Mouse (Mus musculus) forebrain, postnatal 0 days (tissue): Measurements from ENCODE around the gene Mdm4. TPM values are rescaled to one million over a fixed set of nuclear protein-coding genes. Genes with fewer than 3 reads are reported as not detected.
A peak's percentile ranks its signal among the peaks of the same experiment; 100 is the strongest.

Experiments used
- ATAC-seq: fragments of 200-750 bp; cut with Nextera tagmentation; 2 replicates; pipeline ENCODE4 v1.8.0; 2017; ENCODE audit warnings: mild to moderate bottlenecking, moderate library complexity
- DNase-seq: peaks from one replicate; pipeline ENCODE4 v3.0.0-alpha.2; 2015
- H3K27ac ChIP-seq: fragments of 300-500 bp; sonication (generic); 2 replicates; pipeline ENCODE4 v1.5.1; 2014; ENCODE audit warnings: low read depth, mild to moderate bottlenecking, antibody characterized with exemption, low read length, moderate library complexity, mixed read lengths
- H3K27me3 ChIP-seq: fragments of 300-500 bp; sonication (generic); 2 replicates; pipeline ENCODE4 v1.6.1; 2014; ENCODE audit warnings: mild to moderate bottlenecking, low read length, mixed read lengths; ENCODE audit not compliant: insufficient read depth
- H3K36me3 ChIP-seq: fragments of 300-500 bp; sonication (generic); 2 replicates; pipeline ENCODE4 v1.6.1; 2014; ENCODE audit warnings: mild to moderate bottlenecking, moderate library complexity; ENCODE audit not compliant: insufficient read depth
- H3K4me1 ChIP-seq: fragments of 300-500 bp; sonication (generic); 2 replicates; pipeline ENCODE4 v1.6.1; 2014; ENCODE audit warnings: antibody characterized with exemption; ENCODE audit not compliant: insufficient read depth
- H3K4me2 ChIP-seq: fragments of 300-500 bp; sonication (generic); 2 replicates; pipeline ENCODE4 v1.6.1; 2014; ENCODE audit warnings: low read depth, mild to moderate bottlenecking, moderate library complexity
- H3K4me3 ChIP-seq: fragments of 300-500 bp; sonication (generic); 2 replicates; pipeline ENCODE4 v1.5.1; 2014; ENCODE audit warnings: low read depth, low read length, mixed read lengths
- H3K9ac ChIP-seq: fragments of 300-500 bp; sonication (generic); 2 replicates; pipeline ENCODE4 v1.6.1; 2014; ENCODE audit warnings: mild to moderate bottlenecking
- H3K9me3 ChIP-seq: fragments of 300-500 bp; sonication (generic); 2 replicates; pipeline ENCODE4 v1.6.1; 2016; ENCODE audit warnings: low read length
- CTCF ChIP-seq: sonication (generic); IDR thresholded peaks from 2 replicates; pipeline ENCODE4 v1.5.1; 2016; ENCODE audit warnings: antibody characterized with exemption, control low read depth, low read depth
- WGBS: fragments of 180-500 bp; shearing (Covaris S2); extraction: QIAGEN DNeasy Blood & Tissue Kit; methylation state at CpG from one replicate; pipeline ENCODE4 v1.1.7; 2014; 5-methylcytosine and 5-hydroxymethylcytosine counted together
- polyA plus RNA-seq: library from polyadenylated mRNA; unstranded; fragments of >200 nt; fragmentation: Nextera tagmentation; extraction: Ambion mirVana; gene quantifications from 2 replicates; pipeline ENCODE4 v1.2.1, GENCODE M21; 2015
- total RNA-seq: library from RNA; depleted of rRNA; stranded (reverse); fragments of >200 nt; gene quantifications from 2 replicates; pipeline ENCODE4 v1.2.3, GENCODE M21; 2014

Gene Mdm4
- total and polyA plus RNA-seq, 2 experiments from 2014 or later = 27.4 to 74.8 TPM

DNA sequence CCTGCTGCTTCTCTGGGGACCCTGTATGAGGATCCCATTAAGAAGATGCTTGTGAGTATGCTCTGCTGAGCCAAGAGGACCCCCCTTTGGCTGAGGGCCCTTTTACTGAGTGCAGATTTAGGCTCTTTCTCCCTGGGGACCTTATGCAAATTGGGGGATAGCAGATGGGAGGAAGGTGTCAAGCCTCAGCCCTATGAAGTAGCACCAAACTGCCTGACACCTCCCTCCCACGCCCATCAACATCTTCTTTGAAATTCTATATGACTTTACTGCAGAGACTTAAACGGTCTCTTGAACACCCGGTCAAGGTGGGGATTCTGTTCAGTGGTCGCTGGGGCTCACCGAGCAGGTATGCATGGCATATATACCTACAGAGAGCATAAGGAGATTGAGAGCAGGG lies 22.7 kb upstream of the Mdm4 start:
- ATAC-seq (no peak), DNase-seq (no peak)
- Histone ChIP-seq H3K27ac (no peak overlapping the region), H3K4me1 (peaks cover 6% of the 10 kb centered on the region; the same call in 1 of the 2 replicates), H3K4me3 (no peak overlapping the region), H3K4me2 (no peak overlapping the region), H3K9me3 (no peaks in the 10 kb centered on the region), H3K9ac (no peak overlapping the region), H3K27me3 (no peaks in the 10 kb centered on the region), H3K36me3 (no peaks in the 10 kb centered on the region)
- 72% methylated on average over 5 of the region's 5 CpGs for WGBS
- no peak for TF ChIP-seq CTCF

DNA sequence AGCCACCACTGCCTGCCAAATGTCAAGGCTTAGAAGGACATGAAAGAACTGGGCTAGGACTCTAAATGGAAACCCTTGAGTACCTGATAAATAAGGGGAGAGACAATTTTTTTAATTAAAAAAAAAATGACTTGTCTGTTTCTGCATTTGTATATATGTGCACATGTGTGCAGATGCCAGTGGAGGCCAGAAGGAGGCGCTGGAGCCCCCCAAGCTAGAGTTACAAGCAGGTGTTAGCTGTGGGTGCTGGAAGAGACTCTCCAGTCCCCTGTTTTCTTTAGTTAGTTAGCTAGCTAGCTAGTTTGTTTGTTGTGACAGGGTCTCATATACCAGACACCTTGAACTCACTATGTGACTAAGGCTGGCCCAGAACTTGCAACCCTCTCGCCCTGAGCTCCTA lies 21.5 kb upstream of the Mdm4 start:
- 96% methylated on average over 2 of the region's 2 CpGs for WGBS
- Histone ChIP-seq H3K4me2 (no peak overlapping the region), H3K27ac (no peak overlapping the region), H3K4me3 (no peak overlapping the region), H3K36me3 (no peaks in the 10 kb centered on the region), H3K9me3 (no peaks in the 10 kb centered on the region), H3K9ac (no peak overlapping the region), H3K4me1 (peaks cover 17% of the 10 kb centered on the region; the same call in 1 of the 2 replicates), H3K27me3 (no peaks in the 10 kb centered on the region)
- 0 out of 2 replicates have a peak, but pooled peaks have one; percentile 12 for TF ChIP-seq CTCF
- ATAC-seq (no peak), DNase-seq (no peak)

DNA sequence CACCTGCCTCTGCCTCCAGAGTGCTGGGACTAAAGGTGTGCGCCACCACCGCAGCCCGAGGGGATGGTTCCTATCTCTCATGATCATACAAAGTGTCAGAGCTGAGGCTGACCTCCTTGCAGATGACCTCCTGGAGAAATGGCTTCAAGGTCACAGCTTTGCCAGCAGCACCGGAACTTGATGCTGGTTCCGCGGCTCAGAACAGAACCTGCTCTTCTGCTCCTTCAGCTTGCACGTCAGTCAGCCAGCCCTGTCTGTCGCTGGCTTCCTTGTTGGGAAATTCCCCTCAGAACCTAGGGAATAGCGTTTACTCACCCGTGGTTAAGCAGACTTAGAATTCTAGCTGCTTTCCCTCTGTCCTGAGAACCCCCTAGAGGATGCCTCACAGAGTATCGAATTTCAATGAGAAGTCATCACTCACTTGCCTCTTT lies 19.7 kb upstream of the Mdm4 start:
- Histone ChIP-seq H3K9me3 (no peaks in the 10 kb centered on the region), H3K4me3 (no peak overlapping the region), H3K27ac (no peak overlapping the region), H3K27me3 (no peaks in the 10 kb centered on the region), H3K4me1 (peaks cover 19% of the 10 kb centered on the region), H3K4me2 (no peak overlapping the region), H3K36me3 (no peaks in the 10 kb centered on the region), H3K9ac (no peak overlapping the region)
- ATAC-seq (no peak), DNase-seq (no peak)
- 36% methylated on average over 11 of the region's 11 CpGs for WGBS
- TF ChIP-seq CTCF = no peak

DNA sequence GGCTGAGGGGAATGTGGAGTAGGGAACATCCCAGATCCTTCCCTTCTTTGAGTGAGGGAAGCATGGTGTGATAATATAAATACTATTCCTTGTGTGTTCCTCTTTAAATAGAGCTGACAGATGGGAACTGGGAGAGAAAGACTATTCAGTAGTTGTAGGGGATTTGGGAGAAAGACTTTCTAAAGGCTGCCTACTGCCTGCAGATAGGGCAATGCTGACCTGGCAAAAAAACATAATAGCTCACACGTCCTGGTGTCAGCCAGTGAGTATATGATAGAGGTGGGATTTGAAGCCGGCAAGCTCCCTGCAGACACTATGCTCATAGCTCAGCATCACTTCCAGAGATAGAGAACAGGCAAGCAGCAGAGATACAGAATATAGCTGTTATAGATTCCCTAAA lies 18.3 kb upstream of the Mdm4 start:
- H3K9me3 ChIP-seq = no peaks in the 10 kb centered on the region
- peak overlapping the region; percentile 31; the same call in 1 of the 2 replicates for H3K9ac ChIP-seq
- H3K36me3 ChIP-seq = no peaks in the 10 kb centered on the region
- no peak for TF ChIP-seq CTCF
- WGBS = 16% methylated on average over 2 of the region's 2 CpGs
- 0 out of 2 replicates have a peak overlapping the region, but pooled peaks have one; percentile 46 for H3K27ac ChIP-seq
- peaks cover 22% of the 10 kb centered on the region for H3K4me1 ChIP-seq
- DNase-seq (peak; percentile 26), ATAC-seq (no peak)
- peak overlapping the region; percentile 5; the same call in 1 of the 2 replicates for H3K4me3 ChIP-seq
- H3K27me3 ChIP-seq = no peaks in the 10 kb centered on the region
- H3K4me2 ChIP-seq = peak overlapping the region; percentile 72

DNA sequence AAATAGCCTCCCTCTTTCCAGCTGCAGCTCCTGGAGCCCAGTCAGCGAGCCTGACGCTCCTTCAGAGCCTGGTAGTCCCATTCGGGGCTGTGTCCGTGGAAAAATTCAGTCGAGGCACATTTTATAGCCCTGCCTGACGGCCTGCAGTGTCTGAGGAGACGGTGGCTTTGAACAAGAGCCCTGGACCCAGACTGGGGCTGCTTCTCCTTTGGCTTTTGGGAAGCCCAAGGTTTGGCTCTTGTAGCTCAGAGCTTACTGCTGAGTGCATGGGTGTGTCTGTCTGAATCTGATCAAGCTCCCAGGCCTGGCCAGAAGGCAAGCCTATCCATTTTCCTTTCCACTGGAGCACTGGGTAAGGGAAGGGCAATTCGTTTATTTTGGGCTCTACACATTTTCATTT lies 17.2 kb upstream of the Mdm4 start:
- Histone ChIP-seq H3K4me3 (peak overlapping the region; percentile 91), H3K27ac (peak overlapping the region; percentile 46; the same call in 1 of the 2 replicates), H3K9me3 (no peaks in the 10 kb centered on the region), H3K9ac (peak overlapping the region; percentile 99), H3K27me3 (no peaks in the 10 kb centered on the region), H3K4me1 (peaks cover 22% of the 10 kb centered on the region), H3K36me3 (no peaks in the 10 kb centered on the region), H3K4me2 (peak overlapping the region; percentile 72)
- 26% methylated on average over 8 of the region's 8 CpGs for WGBS
- ATAC-seq = no peak
- no peak for TF ChIP-seq CTCF
- no peak for DNase-seq

DNA sequence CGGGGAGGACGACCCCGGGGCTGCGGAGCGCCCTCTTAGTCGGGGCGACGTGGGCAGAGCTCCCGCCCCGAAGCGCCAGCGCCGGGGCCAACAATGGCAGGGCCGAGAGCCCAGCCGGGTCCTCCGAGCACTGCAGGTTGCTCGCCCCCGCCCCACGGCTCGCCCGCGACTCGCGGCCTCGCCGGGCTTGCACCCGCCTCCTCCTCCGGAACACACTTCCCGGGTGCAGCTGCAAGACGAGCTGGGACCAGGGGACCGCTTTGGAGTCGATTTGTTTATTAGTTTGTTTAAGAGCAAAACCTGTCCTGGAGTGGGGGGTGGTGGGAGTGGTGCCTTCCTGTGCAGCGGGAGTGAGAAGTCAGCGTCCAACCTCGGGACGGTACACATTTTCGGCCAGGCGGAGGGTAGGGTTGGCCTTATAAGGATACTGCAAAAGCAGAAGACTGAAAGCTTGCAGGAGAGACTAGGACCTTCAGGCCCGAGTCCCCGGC lies 16.1 kb upstream of the Mdm4 start:
- ATAC-seq (peak; percentile 69), DNase-seq (peak; percentile 67)
- H3K9ac ChIP-seq = peak overlapping the region; percentile 99
- no peaks in the 10 kb centered on the region for H3K36me3 ChIP-seq
- H3K9me3 ChIP-seq = no peaks in the 10 kb centered on the region
- H3K27me3 ChIP-seq = no peaks in the 10 kb centered on the region
- H3K4me2 ChIP-seq = peak overlapping the region; percentile 72
- no peak for TF ChIP-seq CTCF
- peak overlapping the region; percentile 95 for H3K27ac ChIP-seq
- WGBS = under 1% methylated on average over 39 of the region's 40 CpGs
- H3K4me1 ChIP-seq = peaks cover 22% of the 10 kb centered on the region
- peak overlapping the region; percentile 91 for H3K4me3 ChIP-seq

DNA sequence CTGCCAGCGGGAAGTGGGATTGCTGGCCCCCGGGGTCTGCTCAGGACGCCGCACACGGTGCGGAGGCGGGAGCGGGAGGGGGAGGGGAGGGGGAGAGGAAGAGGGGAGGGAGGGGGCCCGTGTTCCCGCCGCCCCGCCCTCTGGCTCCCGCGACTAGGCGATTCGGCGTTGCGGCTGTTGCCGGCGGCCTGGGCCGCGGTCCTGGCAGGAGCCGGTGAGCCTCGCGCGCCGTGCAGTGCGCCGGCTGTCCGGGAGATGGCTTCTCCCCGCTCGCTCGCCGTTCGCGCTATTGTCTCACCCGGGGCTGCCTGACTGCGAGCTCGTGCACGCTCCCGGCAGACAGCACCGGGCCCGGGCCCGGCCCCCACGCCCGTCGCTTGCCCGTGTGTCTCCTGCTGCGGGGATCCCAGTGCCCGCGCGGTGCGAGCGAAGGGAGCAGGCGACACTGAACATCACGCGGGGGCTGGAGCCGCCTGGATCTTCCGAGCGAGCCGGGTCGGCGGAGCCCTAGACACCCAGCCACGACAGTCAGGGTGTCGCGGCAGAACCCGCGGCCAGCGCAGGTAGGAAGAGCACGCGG lies 15.6 kb upstream of the Mdm4 start:
- H3K9me3 ChIP-seq = no peaks in the 10 kb centered on the region
- H3K4me2 ChIP-seq = peak overlapping the region; percentile 72
- peak; percentile 95 for ATAC-seq
- peak overlapping the region; percentile 99 for H3K9ac ChIP-seq
- H3K4me3 ChIP-seq = peak overlapping the region; percentile 91
- H3K4me1 ChIP-seq = peaks cover 22% of the 10 kb centered on the region
- no peaks in the 10 kb centered on the region for H3K27me3 ChIP-seq
- peak overlapping the region; percentile 95 for H3K27ac ChIP-seq
- TF ChIP-seq CTCF = peak; percentile 61
- peak; percentile 85 for DNase-seq
- WGBS = under 1% methylated on average over 56 of the region's 71 CpGs
- no peaks in the 10 kb centered on the region for H3K36me3 ChIP-seq
